Mouse (Mus musculus) skeletal muscle tissue, adult 2 months (tissue): ENCODE data around the gene Asdurf.
"Not testable (repeated sequence)": the region's sequence is repeated elsewhere in the genome, so short reads cannot be mapped to it uniquely, and the experiment has no call there.

Experiments
- DNase-seq: peaks from one replicate; pipeline ENCODE4 v3.0.0-alpha.2; 2012; ENCODE audit warnings: low read depth, low spot score

Gene Asdurf

GRCm38 (mm10) chr1:53352327-53353261, at the start of gene Asdurf, which contains the start of the genes Gm28551 and Asnsd1:
TSS of gene Asdurf (minus strand) at chr1:53352619.
TSS of gene Gm28551 (minus strand) at chr1:53352667.
TSS of gene Asnsd1 (minus strand) at chr1:53352752.
- peak; percentile 94 for DNase-seq

GRCm38 (mm10) chr1:53393936-53394760, 41.7 kb upstream of the Asdurf start:
- not testable (repeated sequence) for DNase-seq

DNA sequence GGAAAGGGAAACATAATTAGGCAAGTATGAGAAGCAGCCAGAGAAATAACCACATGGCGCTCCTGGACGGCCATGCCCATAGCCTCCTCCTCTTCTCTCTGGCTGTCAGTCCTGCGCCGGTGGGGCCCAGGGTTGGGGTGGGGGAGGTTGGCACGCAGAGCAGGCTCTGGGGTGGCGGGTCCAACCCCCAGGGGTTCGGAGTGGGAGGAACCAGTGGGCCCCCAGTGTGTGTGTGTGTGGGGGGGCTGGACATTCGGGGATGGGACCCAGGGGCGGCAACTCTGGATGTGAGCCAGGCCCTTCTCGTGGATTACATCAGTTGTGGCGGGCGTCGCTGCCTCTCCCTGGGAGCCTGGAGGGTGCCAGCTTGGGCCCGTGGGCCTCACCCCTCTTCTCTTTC, 36.3 kb upstream of the Asdurf start:
- no peak for DNase-seq

- no peak for DNase-seq
Observed at GRCm38 (mm10) chr1:53384085-53384688, 31.8 kb upstream of the Asdurf start.

GRCm38 (mm10) chr1:53377731-53378130, 25.3 kb upstream of the Asdurf start:
- DNase-seq = no peak

DNA sequence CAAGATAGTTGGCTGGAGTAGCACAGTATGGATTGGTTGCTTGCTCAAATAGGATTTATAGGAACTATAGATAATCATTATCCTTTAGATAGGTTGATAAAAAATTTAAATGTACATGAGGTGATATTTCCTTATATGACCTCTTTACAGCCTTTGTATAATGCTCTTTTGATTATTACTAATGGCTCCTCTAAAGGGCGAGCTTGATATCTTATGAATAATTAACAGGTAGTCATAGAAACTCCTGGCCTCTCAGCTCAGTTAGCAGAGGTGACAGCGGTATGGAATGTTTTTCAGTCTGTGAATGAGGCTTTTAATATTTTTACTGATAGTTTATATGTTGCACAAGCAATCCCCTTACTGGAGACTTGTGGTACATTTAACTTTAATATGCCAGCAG, 23.5 kb upstream of the Asdurf start:
- not testable (repeated sequence) for DNase-seq

- DNase-seq = no peak
Observed at GRCm38 (mm10) chr1:53358988-53359387, 6.6 kb upstream of the Asdurf start.

DNA sequence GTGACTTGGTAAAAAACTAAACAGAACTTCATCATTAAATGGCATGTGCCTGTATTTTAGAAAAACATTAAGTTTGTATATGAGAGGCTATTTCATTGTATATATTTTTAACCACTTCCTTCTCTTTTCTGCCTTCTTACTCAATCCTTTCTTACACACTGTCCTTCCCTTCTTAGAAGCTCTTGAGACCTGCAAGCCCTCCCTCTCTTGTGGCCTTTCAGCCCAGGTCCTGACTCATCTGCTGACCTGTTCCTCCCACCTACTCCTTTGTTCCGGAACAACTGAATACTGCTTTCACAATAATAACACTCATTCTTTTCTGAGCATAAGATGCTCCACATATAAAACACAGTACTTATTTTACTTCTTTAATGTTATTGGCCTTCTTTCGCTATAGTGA, 11.3 kb downstream of the Asdurf start:
- DNase-seq = no peak

GRCm38 (mm10) chr1:53337403-53337802, 15.0 kb downstream of the Asdurf start:
- DNase-seq = not testable (repeated sequence)

- no peak for DNase-seq
Observed at GRCm38 (mm10) chr1:53335465-53335864, 17.0 kb downstream of the Asdurf start.

DNA sequence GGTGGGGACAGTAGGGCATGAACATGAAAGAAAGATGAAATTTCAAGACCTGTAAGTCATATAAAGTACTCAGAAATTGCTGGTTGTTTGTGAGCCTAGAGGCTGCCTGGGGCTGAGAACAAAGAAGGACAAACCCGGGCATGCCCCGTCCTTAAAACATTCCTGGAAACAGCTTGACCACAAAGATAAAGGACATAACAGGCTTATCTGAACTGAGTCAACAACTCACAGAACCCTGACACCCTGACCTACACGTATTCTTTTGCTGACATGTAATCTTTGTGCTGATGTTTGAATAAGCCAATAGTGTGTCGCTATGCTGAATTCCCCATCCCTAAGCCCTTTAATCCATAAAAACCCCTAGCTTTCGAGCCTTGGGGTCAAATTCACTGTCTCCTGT, 18.9 kb downstream of the Asdurf start:
- DNase-seq = not testable (repeated sequence)

GRCm38 (mm10) chr1:53324827-53325494, 27.5 kb downstream of the Asdurf start:
- DNase-seq = no peak

- DNase-seq = no peak
Observed at GRCm38 (mm10) chr1:53324277-53324676, 28.1 kb downstream of the Asdurf start.

GRCm38 (mm10) chr1:53323254-53323653, 29.2 kb downstream of the Asdurf start:
- no peak for DNase-seq

DNA sequence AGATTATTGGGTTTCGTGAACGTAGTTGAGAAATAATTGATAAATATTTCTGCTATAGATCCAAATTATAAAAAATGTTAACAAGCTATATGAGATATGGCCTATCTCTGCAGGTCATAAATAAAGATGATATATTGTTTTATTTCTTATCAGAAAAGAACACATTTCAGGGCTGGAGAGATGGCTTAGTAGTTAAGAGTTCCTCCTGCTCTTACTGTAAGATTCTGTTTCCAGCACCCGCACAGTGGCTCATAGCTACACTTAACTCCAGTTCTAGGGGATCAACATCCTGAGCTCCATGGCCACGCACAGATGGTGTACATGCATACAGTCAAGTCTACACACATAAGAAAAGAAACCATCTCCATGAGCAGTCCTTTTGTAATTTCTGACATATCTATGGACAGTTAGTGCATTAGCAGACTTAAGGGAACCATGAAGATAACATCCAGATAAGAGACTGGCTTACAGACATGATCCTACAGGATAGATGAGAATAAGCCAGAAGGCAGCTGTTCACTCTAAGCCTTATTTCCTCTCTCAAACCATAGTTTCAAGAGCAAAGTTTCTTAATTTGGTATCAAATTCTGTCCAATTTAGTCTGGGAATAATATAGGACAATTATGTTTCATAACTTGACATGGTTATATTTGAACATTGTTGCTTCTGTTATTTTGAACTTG, 30.6 kb downstream of the Asdurf start:
- no peak for DNase-seq

- DNase-seq = peak; percentile 83
Observed at GRCm38 (mm10) chr1:53312989-53313967, 39.1 kb downstream of the Asdurf start, which contains the start of gene Osgepl1. TSS of gene Osgepl1 (plus strand) at chr1:53313624.

GRCm38 (mm10) chr1:53300506-53300905, 51.9 kb downstream of the Asdurf start:
- DNase-seq = no peak
